Comparison of ENCODE assay signal across 9 mouse cellular contexts in genomic region chrX:159751834-159752233, GRCm38 (mm10).
DNase-seq lines count a peak whose midpoint lies in the region; ATAC-seq and TF ChIP-seq lines count a peak whose summit lies in the region.
"Had no signal": no experiment of that assay in that cellular context is flagged by ENCODE, and none has a peak within 500 bp of the region (broad histone marks: within the 10 kb centered on the region; RNA-seq: fewer than 3 reads in every experiment).

No protein-coding gene starts in this region.

- DNase-seq in cerebellum, postnatal 36 days = peak; percentile 2 to 6
- DNase-seq in cerebellum, adult 11 months = no peak
- DNase-seq in midbrain, embryonic 11.5 days (ENCODE audit: low spot score, missing footprints) = peak; percentile 87
- peak; percentile 46 for DNase-seq in brain, embryonic 14.5 days (ENCODE audit: low read depth)
- peak; percentile 34 for DNase-seq in kidney, postnatal 14 days

- peaks cover 6% of the 10 kb centered on the region for H3K27me3 ChIP-seq in midbrain, embryonic 11.5 days (ENCODE audit: control insufficient read depth, insufficient read depth, low read length)
- no peaks in the 10 kb centered on the region for H3K27me3 ChIP-seq in midbrain, embryonic 15.5 days (replicated peaks)
- peaks cover 23% of the 10 kb centered on the region for H3K27me3 ChIP-seq in forebrain, embryonic 12.5 days
- H3K27me3 ChIP-seq: midbrain, embryonic 12.5 days had no signal

- no peaks in the 10 kb centered on the region for H3K4me1 ChIP-seq in midbrain, embryonic 11.5 days (ENCODE audit: control insufficient read depth, insufficient read depth, low read length)
- H3K4me1 ChIP-seq in midbrain, embryonic 15.5 days = no peaks in the 10 kb centered on the region
- H3K4me1 ChIP-seq in forebrain, embryonic 12.5 days = no peaks in the 10 kb centered on the region
- H3K4me1 ChIP-seq: midbrain, embryonic 12.5 days had no signal

- H3K4me2 ChIP-seq in midbrain, embryonic 11.5 days = no peak overlapping the region
- no peak overlapping the region for H3K4me2 ChIP-seq in midbrain, embryonic 15.5 days
- H3K4me2 ChIP-seq in forebrain, embryonic 12.5 days = no peak overlapping the region
- H3K4me2 ChIP-seq: midbrain, embryonic 12.5 days had no signal

- TF ChIP-seq POLR2A in brain, embryonic 14.5 days (IDR thresholded peaks at IDR 0.05; ENCODE audit: borderline replicate concordance, extremely low read depth, insufficient read depth, insufficient read length, poor library complexity, severe bottlenecking) = no peak

- H3K9ac ChIP-seq in midbrain, embryonic 11.5 days (ENCODE audit: low read length) = no peak overlapping the region
- H3K9ac ChIP-seq in midbrain, embryonic 15.5 days = no peak overlapping the region
- no peak overlapping the region for H3K9ac ChIP-seq in forebrain, embryonic 12.5 days
- H3K9ac ChIP-seq: midbrain, embryonic 12.5 days had no signal

- H3K36me3 ChIP-seq in midbrain, embryonic 11.5 days (ENCODE audit: control insufficient read depth, insufficient read depth, low read length) = no peaks in the 10 kb centered on the region
- H3K36me3 ChIP-seq in midbrain, embryonic 15.5 days (replicated peaks) = no peaks in the 10 kb centered on the region
- H3K36me3 ChIP-seq in forebrain, embryonic 12.5 days (replicated peaks) = no peaks in the 10 kb centered on the region
- H3K36me3 ChIP-seq: midbrain, embryonic 12.5 days had no signal

- peak; percentile 53; the same call in 1 of the 2 replicates for TF ChIP-seq CTCF in brain, embryonic 14.5 days (IDR thresholded peaks at IDR 0.05; ENCODE audit: borderline replicate concordance, extremely low read depth, insufficient read depth, insufficient read length)

- H3K4me3 ChIP-seq in midbrain, embryonic 11.5 days (ENCODE audit: low read depth, low read length) = no peak overlapping the region
- H3K4me3 ChIP-seq in midbrain, embryonic 15.5 days = no peak overlapping the region
- no peak overlapping the region for H3K4me3 ChIP-seq in forebrain, embryonic 12.5 days (replicated peaks)
- H3K4me3 ChIP-seq: midbrain, embryonic 12.5 days had no signal

- no peaks in the 10 kb centered on the region for H3K9me3 ChIP-seq in midbrain, embryonic 11.5 days (ENCODE audit: control insufficient read depth, low read length)
- no peaks in the 10 kb centered on the region for H3K9me3 ChIP-seq in midbrain, embryonic 15.5 days
- no peaks in the 10 kb centered on the region for H3K9me3 ChIP-seq in forebrain, embryonic 12.5 days
- H3K9me3 ChIP-seq: midbrain, embryonic 12.5 days had no signal

- no peak overlapping the region for H3K27ac ChIP-seq in midbrain, embryonic 11.5 days (ENCODE audit: low read depth, low read length)
- H3K27ac ChIP-seq in midbrain, embryonic 15.5 days = no peak overlapping the region
- no peak overlapping the region for H3K27ac ChIP-seq in forebrain, embryonic 12.5 days
- H3K27ac ChIP-seq: midbrain, embryonic 12.5 days had no signal

- 0 out of 2 replicates have a peak, but pooled peaks have one; percentile 48 for ATAC-seq in midbrain, embryonic 11.5 days (ENCODE audit: low FRiP score)
- ATAC-seq in midbrain, embryonic 15.5 days (replicated peaks) = no peak
- ATAC-seq in megakaryocyte-erythroid progenitor cell, adult 5-6 weeks (replicated peaks; ENCODE audit: low FRiP score, low TSS enrichment, poor library complexity, severe bottlenecking) = peak; percentile 67; the same call in 1 of the 2 replicates
- no peak for ATAC-seq in forebrain, embryonic 12.5 days (ENCODE audit: low FRiP score)

- WGBS in midbrain, embryonic 11.5 days = 83% methylated on average over 1 of the region's 1 CpGs
- 88% methylated on average over 1 of the region's 1 CpGs for WGBS in midbrain, embryonic 15.5 days
- 91% methylated on average over 1 of the region's 1 CpGs for WGBS in forebrain, embryonic 12.5 days

Comparison
In these comparisons a context has a peak if more than half of its experiments do, and no peak if none do; other contexts are left out.
1. ATAC-seq: peak in midbrain, embryonic 11.5 days (single experiment) and megakaryocyte-erythroid progenitor cell, adult 5-6 weeks (single experiment); none in midbrain, embryonic 15.5 days (single experiment) and forebrain, embryonic 12.5 days (single experiment).